Mouse (Mus musculus) heart, adult 9 months (tissue): Measurements from ENCODE around the gene Scin.

Experiments used
- DNase-seq, 2 experiments: peaks; one replicate each; pipeline ENCODE4 v3.0.0; 2022; ENCODE audit warnings: low spot score in 2 of 2

The Scin gene

DNA sequence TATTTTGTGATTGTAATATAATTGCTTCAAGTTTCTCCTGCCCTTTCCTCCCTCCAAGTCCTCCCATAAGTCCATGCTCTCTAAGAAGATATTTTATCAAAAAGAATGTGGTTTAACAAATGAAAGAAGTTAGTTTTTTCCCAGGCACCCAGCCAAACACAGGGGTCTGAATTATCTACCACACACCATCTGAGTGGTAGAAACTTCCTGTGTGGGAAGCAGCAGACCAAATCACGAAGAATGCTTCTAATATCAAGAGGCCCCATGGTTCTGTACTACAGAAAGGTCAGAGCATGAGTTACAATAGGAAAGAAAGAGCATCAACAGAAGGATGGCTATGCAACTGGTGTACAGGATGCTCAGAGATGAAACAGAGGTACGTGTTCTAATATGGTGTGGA is 25.9 kb downstream of the Scin start:
- DNase-seq = no peak

DNA sequence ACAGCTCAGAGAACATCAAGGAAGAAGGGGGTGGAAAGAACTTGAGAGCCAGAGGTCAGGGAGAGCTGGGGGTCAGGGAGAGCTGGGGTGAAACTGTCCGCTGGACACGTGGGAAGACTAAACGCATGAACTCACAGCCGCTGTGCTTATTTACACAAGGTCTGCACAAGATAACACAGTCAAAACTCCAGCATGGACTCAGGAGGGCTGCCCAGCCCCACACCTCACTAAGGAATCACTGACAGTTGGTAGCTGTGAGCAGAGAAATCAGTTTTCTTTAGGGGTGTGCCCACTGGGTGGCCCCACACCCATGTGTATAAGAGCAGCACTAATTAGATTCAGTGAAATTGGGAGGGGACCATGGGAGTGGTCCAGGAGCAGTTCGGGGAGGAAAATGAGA is 27.2 kb downstream of the Scin start:
- no peak for DNase-seq

GRCm38 (mm10) chr12:40104750-40105149 is 29.3 kb downstream of the Scin start:
- DNase-seq = no peak

GRCm38 (mm10) chr12:40102359-40102758 is 31.7 kb downstream of the Scin start:
- no peak for DNase-seq

GRCm38 (mm10) chr12:40099407-40099806 is 34.6 kb downstream of the Scin start:
- no peak for DNase-seq

GRCm38 (mm10) chr12:40097449-40097848 is 36.6 kb downstream of the Scin start:
- no peak for DNase-seq

DNA sequence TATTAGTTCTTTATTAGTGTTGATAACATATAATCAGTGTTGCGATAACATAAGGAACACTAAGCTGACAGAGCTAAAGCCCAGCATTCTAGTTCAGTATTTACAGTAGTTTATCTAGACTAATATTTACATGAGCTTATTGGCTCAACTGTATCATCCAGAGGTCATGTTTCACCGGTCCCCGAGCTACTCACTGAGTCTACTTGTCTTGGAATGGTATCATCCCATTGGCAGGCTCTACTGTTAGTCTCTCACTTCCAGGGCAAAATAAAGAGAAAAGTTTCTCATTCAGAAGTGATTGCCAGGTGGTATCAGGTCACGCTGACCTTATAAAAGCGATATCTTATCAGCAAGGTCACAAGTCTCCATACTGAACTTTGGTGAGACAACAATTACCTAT is 37.0 kb downstream of the Scin start:
- no peak for DNase-seq

DNA sequence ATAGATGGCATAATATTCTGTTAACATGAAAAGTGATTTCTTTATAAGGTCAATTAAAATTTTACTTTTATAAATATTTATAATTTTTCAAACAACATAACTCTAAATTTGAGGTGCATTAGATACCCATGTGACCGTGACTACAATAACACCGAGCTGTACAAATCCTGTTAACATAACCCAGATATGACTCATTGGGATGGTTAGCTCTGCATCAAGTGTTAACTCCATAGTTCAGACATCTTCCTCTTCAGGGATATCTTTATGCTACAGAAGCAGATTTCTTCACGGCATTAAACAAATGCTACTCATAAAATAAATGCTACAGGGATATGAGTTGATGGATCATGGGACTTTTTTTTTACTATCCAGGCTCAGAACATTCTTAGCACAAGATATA is 37.6 kb downstream of the Scin start:
- DNase-seq = no peak

DNA sequence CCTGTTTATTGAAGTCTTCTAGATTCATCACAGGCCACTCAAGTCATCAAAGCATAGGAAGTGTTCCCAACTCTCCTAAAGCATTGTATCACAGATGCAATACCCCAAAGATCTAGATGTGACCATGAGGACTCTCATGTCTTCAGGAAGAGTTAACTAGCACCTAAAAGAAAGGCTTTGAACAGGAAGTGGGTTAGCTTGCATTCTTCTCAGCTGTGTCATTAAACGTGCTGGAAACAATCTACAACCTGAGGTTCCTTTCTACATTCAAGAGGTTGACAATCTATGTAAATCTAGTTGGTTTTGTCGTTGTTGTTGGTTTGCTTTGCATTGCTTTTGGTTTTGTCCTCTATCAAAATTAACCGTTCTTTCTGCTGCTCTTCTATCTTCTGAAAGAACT is 44.0 kb downstream of the Scin start:
- no peak for DNase-seq

- DNase-seq = no peak
Measured at GRCm38 (mm10) chr12:40085731-40086322, 48.2 kb downstream of the Scin start.

DNA sequence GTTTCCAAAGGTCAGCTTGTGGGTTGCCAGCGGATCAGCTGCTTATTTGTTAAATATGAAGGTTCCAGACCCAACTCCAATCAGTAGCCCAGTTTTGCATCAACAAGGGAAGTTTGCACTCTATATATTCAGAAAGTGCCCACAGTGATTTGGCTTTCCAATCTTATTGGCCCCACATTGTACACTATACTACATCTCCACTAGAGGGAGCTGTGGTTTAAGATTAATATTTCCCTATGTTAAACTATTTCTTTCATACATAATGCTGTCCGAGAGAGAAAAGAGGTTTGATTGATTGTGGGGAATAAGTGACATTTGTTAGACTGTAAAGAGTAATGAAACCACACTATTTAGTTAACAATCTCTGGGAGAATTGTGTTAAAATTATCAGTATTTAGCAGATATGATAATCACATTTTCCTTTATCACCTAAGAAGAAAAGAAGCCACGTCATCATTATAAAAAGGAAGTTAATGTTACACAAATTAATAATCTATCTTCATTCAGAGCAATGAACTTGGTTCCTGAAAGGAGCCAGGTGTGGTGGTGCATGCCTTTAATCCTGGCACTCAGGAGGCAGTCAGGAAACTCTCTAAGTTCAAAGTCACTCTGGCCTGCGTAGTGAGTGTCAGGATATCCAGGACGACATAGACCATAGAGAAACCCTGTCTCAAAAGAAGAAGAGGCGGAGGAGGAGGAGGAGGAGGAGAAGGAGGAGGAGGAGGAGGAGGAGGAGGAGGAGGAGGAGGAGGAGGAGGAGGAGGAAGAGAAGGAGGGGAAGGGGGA is 51.4 kb downstream of the Scin start:
- DNase-seq = peak in 1 of 2 experiments; percentile 0

GRCm38 (mm10) chr12:40082048-40082447 is 52.0 kb downstream of the Scin start:
- DNase-seq = no peak

GRCm38 (mm10) chr12:40073660-40074059 is 60.4 kb downstream of the Scin start:
- DNase-seq = no peak

DNA sequence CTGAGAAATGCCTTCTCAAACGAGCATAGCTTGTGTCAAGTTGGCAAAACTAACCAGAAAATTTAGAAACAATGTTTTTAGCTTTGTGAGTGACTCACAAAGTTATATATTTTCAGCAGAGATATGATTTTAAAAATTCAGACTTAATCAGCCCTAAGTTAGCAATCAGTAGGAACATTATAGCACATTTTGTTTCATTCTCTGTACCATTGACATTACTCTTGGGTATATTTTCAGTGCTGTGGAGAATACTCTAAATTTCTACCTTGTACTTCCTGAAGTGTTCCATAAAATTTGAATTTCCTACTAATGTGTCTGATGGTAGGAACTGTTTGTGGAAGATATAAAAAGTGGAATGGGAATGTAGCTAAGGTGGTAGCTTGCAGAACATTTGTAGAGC is 87.0 kb downstream of the Scin start:
- DNase-seq = no peak

- DNase-seq = no peak
Measured at GRCm38 (mm10) chr12:40043816-40044585, 90.0 kb downstream of the Scin start.

- DNase-seq = peak; percentile 9 to 19
Measured at GRCm38 (mm10) chr12:40040067-40040466, 94.0 kb downstream of the Scin start.

- peak; percentile 90 to 92 for DNase-seq
Measured at GRCm38 (mm10) chr12:40037876-40038463, 96.1 kb downstream of the Scin start, which contains the start of gene Arl4a. TSS of gene Arl4a (minus strand) at chr12:40038025.

DNA sequence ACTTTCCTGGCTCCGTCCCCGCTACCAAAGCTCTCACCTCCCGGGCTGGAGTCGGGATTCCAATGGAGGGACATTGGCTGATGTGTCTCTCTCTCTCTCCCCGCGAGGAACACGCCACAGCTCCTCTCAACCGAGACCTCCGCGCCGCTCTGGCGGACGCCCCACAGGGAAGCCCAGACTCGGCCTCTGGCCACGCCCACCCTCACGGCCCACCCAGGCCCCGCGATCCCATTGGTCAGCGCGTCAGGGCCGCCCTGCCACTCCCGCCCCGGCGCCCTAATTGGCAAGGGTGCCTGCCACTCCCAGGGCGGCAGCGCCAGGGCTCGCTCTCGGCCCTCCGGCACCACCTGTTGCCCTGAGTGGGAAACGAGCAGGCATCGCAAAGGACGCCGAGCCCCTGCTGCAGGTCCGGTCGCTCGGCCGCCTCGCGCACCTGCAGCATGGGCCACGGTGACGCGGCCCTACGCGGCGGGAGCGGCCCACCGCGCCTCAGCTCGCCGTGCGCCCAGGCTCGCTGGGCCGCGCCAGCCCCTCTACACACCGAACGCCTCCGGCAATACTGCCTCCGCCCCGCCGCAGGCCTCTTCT is 96.7 kb downstream of the Scin start:
- DNase-seq = peak; percentile 97 to 98

- DNase-seq = peak in 1 of 2 experiments; percentile 33
Measured at GRCm38 (mm10) chr12:40036666-40037065, 97.4 kb downstream of the Scin start.

DNA sequence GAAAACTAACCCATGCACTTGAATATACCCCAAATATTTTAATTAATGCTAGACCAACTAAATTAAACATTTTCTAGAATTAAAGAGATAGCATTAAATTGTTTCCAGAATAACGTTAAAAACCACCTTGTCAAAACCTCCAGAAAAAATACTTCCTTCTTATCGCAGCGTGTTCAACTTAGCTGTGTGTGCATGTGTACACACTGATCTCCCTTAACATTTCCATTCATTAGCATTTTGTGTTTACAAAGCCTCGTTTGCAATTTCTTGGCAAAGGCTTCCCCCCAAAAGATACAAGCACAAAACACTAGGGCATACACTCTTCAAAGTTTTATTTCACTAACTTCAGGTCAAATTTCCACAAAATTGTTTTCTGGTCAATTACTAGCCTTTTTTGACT is 98.5 kb downstream of the Scin start:
- no peak for DNase-seq

- no peak for DNase-seq
Measured at GRCm38 (mm10) chr12:40029201-40029600, 104.8 kb downstream of the Scin start.

- DNase-seq = no peak
Measured at GRCm38 (mm10) chr12:40027846-40028245, 106.2 kb downstream of the Scin start.
